Mouse (Mus musculus): ENCODE measurements around the gene Nipbl.
"Not testable (repeated sequence)": the region's sequence is repeated elsewhere in the genome, so short reads cannot be mapped to it uniquely, and the experiment has no call there.

Gene Nipbl

DNA sequence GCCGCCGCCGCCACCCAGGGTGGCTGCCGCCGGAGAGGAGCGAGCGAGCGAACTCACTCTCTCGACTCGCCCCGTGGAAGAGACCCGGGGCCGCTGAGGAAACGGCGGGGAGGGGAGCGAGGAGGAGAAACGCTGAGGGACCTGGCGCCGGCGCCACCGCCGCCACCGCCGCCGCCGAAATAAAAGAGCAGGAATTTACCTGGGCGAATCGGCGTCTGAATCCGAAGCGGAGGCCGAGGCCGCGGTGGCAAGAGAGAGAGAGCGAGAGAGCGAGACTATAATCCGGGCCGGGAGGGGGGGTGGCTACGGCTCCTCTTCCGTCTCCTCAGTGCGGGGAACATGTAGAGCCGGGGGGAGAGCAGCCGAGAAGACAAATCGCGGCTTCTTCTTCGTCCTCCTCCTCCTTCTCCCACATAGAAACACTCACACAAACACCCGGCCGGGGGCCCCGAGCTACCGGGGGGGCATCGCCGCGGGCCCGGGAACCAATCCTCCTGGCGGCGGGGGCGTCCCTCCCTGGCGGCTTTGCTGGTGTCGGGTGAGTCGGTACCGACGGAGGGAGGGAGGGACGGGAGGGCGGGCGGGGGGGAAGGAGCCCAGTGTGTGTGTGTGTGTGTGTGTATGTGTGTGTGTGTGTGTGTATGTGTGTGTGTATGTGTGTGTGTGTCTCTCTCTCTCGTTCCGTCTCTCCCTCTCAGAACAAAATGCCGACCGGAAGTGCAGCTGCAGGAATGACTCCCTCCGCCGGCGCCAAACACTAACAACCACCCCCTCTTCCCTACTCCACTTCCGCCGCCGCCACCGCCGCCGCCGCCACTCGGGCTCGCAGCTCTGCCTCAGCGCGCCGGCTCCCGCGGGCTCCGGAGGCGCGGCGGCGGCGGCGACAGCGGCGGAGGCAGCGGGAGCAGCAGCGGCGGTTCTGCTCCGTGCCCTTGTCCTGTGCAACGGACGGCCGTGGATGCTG, at the start of gene Nipbl:
Gene Nipbl (minus strand): TSS at position 538 of the 964 bp plus-strand sequence.
- peak; percentile 78 to 85 for DNase-seq (ENCODE audit: low spot score in 2 of 2)

DNA sequence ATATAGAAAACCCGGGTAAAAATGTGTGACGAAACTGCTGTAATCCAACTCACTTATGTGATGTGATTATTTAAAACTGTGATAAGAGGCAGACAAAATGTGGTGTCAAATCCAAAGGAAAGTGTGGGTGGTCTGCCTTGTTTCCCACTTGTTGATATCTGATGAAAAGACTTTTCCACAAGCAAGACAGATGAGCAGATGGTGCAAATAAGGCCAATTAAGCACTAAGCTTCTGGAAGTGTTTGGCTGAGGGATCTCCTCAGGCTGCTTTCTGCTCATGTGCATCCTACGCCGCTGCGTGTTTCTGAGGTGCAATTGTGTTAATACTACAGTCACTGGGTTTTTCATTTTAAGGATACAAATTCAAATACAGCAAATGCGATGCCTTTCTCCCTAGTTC, 41.0 kb upstream of the Nipbl start:
- DNase-seq (ENCODE audit: low spot score in 2 of 2): no peak

DNA sequence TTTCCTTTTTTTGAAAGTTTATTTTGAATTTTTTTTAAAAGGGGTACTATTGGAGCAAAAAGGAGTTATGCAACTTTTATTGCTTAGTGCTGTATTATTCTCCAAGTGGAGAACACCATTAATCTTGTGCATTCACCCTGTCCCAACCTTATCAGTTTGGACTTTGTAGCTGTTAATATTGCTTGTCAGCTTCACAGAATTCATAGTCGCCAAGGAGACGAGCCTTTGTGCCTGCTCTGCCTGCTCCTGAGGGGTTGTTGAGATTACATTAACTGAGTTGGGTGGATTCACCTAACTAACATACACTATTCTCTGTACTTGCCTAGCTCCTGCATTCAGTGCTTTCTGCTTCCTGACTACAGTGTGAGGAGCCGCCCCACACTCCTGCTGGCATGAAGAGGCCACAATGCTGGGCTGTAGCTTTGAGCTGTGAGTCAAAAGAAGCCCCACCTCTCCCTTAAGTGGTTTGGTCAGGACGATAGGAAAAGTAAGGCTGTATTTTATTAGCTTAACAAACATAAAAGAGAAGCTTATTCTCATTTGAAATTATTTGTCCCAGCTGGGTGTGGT, 24.8 kb upstream of the Nipbl start:
- no peak for DNase-seq (ENCODE audit: low spot score in 2 of 2)

DNA sequence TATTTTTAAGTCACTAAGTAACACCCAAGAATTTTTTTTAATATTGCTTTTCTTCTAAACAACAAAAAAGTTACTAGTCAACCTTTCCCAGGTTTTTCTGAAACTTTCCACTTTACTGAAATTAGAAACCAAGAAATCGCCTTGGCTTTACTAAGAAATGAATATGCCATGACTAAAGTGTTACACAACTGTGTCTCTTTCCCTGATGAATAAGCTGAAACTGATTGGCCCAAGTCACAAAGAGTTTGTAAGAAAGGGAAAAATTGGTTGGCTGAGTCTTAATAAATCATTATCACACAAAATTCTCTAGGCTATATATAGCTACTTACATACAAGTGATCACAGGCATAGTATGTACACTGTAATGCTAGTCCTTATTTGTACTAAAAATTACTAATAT, 19.3 kb upstream of the Nipbl start:
- DNase-seq (ENCODE audit: low spot score in 2 of 2): no peak

GRCm38 (mm10) chr15:8462780-8463179, 18.5 kb upstream of the Nipbl start:
- DNase-seq (ENCODE audit: low spot score in 2 of 2): no peak

DNA sequence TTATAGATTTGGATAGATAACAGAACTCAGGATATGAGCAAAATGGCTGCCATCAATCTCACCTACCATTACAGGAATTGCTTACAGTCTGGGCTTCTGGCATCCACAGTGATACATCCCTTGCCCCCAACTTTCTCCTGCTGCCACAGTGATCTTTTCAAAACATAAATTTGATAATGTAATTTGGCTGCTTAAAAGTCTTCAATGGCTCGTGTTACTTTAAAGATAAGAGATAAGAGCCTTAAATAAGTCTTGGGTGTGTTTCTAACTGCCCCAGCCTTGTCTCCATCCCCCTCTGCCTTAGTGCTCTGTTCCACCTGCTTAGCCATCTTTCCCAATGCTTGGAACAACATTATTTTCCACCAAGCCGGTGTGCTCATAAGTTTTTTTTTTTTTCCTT, 16.6 kb upstream of the Nipbl start:
- no peak for DNase-seq (ENCODE audit: low spot score in 2 of 2)

DNA sequence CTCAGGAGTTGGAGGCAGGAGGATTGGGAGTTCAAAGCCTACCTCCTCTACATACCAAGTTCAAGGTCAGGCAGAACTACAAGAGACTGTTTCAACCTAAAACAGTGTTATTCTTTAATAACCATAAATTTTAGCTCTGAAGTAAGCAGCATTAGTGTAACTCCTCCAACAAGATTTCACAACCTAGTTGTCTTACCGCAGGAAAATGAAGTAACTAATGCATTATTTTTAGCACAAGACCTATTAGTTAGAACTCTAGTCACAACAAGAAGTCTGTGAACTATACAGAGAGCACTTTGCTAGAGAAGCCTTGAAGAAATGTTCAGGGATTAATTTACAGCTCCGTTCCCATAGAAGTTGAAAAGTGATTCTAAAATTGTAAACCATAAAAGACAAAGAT, 15.7 kb upstream of the Nipbl start:
- DNase-seq (ENCODE audit: low spot score in 2 of 2): no peak

DNA sequence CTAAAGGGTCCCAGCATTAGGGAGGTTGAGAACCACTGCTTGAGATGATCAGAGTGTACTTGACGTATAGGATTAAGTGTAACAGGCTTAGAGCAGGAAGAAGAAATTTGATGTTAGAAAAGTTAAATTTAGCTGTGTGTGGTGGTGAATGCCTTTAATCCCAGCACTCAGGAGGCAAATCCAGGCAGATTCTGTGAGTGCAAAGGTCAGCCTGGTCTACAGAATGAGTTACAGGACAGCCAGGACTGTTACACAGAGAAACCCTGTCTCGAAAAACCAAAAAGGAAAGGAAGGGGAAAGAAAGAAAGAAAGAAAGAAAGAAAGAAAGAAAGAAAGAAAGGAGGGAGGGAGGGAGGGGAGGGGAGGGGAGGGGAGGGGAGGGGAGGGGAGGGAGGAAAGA, 12.0 kb upstream of the Nipbl start:
- DNase-seq (ENCODE audit: low spot score in 2 of 2): not testable (repeated sequence)

DNA sequence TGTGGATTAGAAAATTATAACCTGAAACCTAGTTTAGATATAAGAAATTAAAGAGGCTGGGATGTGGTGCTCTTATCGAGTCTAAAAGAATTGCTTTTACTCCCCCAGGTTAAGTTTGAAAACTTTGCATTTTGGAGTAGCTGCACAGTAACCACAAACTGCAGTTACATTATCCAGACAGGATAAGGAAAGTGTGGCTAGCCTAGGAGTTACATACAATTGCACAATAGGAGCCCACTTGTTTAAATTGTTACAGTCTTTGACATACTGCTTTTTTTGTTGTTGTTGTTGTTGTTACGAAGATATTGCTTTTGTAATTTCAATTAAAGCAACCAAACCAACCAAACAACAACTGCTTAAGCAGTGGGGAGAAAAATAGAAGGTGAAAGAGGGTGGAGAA, 11.2 kb upstream of the Nipbl start:
- DNase-seq (ENCODE audit: low spot score in 2 of 2): no peak

DNA sequence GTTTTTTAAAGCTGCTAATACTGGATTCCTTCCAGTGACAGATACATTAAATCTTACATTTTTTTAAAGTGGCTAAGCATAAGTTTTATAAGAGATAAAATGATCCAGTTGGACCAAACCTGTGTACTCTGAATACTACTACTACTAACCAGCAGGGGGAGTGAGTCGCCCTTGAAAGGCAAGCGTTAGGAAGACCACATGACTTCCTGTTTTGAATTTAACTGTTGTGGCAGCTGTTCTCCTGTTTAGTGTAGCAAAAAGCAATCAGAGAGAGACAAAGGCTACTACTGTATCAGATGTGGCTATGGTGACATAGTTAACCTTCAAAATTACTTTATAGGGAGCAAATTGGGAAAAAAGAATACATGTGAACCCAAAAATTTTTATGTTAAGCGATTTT, 6.8 kb upstream of the Nipbl start:
- no peak for DNase-seq (ENCODE audit: low spot score in 2 of 2)

- DNase-seq (ENCODE audit: low spot score in 2 of 2): no peak
These were observed 3.0 kb upstream of the Nipbl start for GRCm38 (mm10) chr15:8447193-8447767.

DNA sequence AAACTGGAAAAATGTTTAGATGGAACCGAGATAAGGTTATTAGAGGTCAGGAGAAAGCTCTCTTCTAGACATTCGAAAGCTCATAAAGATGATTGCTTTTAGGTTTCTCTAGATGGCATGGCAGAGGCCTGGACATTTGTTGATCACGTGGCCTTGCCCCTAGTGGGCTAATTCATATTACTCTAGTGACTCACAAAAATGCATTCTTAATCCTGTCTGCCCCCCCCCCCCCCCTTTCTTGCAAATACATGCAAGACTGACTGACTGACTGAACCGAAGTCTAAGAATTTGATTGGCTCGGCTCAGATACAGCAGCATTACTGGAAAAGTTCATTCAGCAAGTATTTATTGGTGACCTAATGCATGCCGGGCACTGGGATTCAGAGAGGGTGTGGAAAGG, 2.2 kb upstream of the Nipbl start:
- no peak for DNase-seq (ENCODE audit: low spot score in 2 of 2)

GRCm38 (mm10) chr15:8445951-8446419, 1.7 kb upstream of the Nipbl start:
- peak; percentile 18 to 47 for DNase-seq (ENCODE audit: low spot score in 2 of 2)

GRCm38 (mm10) chr15:8444890-8445597, 781 bp upstream of the Nipbl start:
- peak; percentile 55 to 69 for DNase-seq (ENCODE audit: low spot score in 2 of 2)

- peak; percentile 55 to 64 for DNase-seq (ENCODE audit: low spot score in 2 of 2)
These were observed 916 bp downstream of the Nipbl start for GRCm38 (mm10) chr15:8443168-8443925.

DNA sequence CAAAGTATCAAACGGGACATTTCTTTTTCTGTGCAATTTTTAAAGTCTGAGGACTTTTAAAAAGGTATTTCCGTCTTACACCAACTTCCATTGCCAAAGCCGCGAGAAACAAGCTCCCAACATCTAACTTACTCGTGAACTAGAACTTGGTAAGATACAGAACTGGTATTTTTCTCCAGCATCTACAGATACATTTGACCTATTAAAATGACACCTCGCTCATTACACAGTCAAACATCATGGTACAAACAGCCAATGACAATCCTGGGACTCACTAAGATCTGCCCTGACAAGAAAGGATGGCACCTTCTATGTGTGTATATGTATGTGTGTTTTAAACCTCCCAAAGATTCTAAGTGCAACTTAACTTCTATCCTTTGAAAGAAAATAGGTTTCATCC, 1.5 kb downstream of the Nipbl start:
- DNase-seq (ENCODE audit: low spot score in 2 of 2): no peak

GRCm38 (mm10) chr15:8442156-8442555, 2.1 kb downstream of the Nipbl start:
- DNase-seq (ENCODE audit: low spot score in 2 of 2): no peak

- no peak for DNase-seq (ENCODE audit: low spot score in 2 of 2)
These were observed 10.9 kb downstream of the Nipbl start for GRCm38 (mm10) chr15:8433239-8433947.

GRCm38 (mm10) chr15:8432534-8432933, 11.7 kb downstream of the Nipbl start:
- no peak for DNase-seq (ENCODE audit: low spot score in 2 of 2)

GRCm38 (mm10) chr15:8429502-8429901, 14.8 kb downstream of the Nipbl start:
- no peak for DNase-seq (ENCODE audit: low spot score in 2 of 2)

GRCm38 (mm10) chr15:8420909-8421308, 23.4 kb downstream of the Nipbl start:
- DNase-seq (ENCODE audit: low spot score in 2 of 2): no peak
